Mouse (Mus musculus) bone marrow, adult 2 months (tissue): Measurements from ENCODE around the gene Wnt2b.

Experiments
- CTCF ChIP-seq: fragments of 200-500 bp; IDR thresholded peaks from 2 replicates; pipeline ENCODE4 v1.5.1; 2011; ENCODE audit warnings: low read length, control low read depth; ENCODE audit not compliant: control insufficient read depth, insufficient read depth
- POLR2A ChIP-seq: fragments of 200-500 bp; IDR thresholded peaks from 2 replicates; pipeline ENCODE4 v1.6.1; 2011; ENCODE audit warnings: low read depth, mild to moderate bottlenecking, control low read depth, low read length, borderline replicate concordance; ENCODE audit not compliant: control insufficient read depth

- TF ChIP-seq CTCF (no peak), POLR2A (no peak)
Measured at GRCm38 (mm10) chr3:105005011-105005410, 43.3 kb upstream of the Wnt2b start.
